In genomic region chr5:67756138-67756537, GRCm38 (mm10) we compare ENCODE assay signal across 8 mouse cellular contexts.
DNase-seq lines count a peak whose midpoint lies in the region; ATAC-seq lines count a peak whose summit lies in the region.

No protein-coding gene starts in this region.

- intact Hi-C loops in heart, postnatal 10 days (cut with DNase I) = loop anchor here (1.0 to 10.0 kb wide), 5 partner anchors 41 to 359 kb away; partner anchors contain the start of genes Atp8a1 and Gm21905
- intact Hi-C loops in heart, postnatal 36 days (cut with DNase I) = loop anchor here (1.0 to 10.0 kb wide), 5 partner anchors 41 to 359 kb away; partner anchors contain the start of genes Atp8a1 and Gm5108

- ATAC-seq in megakaryocyte, adult 5-6 weeks (ENCODE audit: poor library complexity, severe bottlenecking) = peak; percentile 88

- peak; percentile 46 to 64 for DNase-seq in heart, postnatal 10 days
- no peak for DNase-seq in heart, adult 11 months
- DNase-seq in urinary bladder, postnatal 25 days (ENCODE audit: low spot score) = peak; percentile 19
- no peak for DNase-seq in urinary bladder, adult 2 months (ENCODE audit: low spot score)
- DNase-seq in cerebellum, adult 11-12 months = peak; percentile 27
- peak; percentile 40 to 57 for DNase-seq in heart, postnatal 36 days
- DNase-seq in neural tube, embryonic 10.5 days (ENCODE audit: extremely low spot score, low spot score) = no peak

Comparison
In these comparisons a context has a peak if more than half of its experiments do, and no peak if none do; other contexts are left out.
1. DNase-seq: peak in heart, postnatal 10 days (2 of 2), urinary bladder, postnatal 25 days (single experiment), cerebellum, adult 11-12 months (single experiment) and heart, postnatal 36 days (2 of 2); none in heart, adult 11 months (single experiment), urinary bladder, adult 2 months (single experiment) and neural tube, embryonic 10.5 days (single experiment).